Mouse (Mus musculus): ENCODE data around the gene Nup85. TPM values are rescaled to one million over a fixed set of nuclear protein-coding genes. Genes with fewer than 3 reads are reported as not detected.
A peak's percentile ranks its signal among the peaks of the same experiment; 100 is the strongest.

The Nup85 gene
- total and polyA plus RNA-seq, 2 experiments from 2014 or later: 33.9 to 102 TPM

GRCm38 (mm10) chr11:115595209-115595608, 31.0 kb downstream of the Nup85 start:
- H3K4me2 ChIP-seq (ENCODE audit: low read depth, low read length): no peak overlapping the region
- 94% methylated on average over 3 of the region's 3 CpGs for WGBS

GRCm38 (mm10) chr11:115598309-115598708, 34.1 kb downstream of the Nup85 start:
- no peak for TF ChIP-seq CTCF (IDR thresholded peaks at IDR 0.05; ENCODE audit: low read depth)
- no peak for TF ChIP-seq EP300 (IDR thresholded peaks at IDR 0.05; ENCODE audit: low read depth)
- peaks cover 18% of the 10 kb centered on the region for H3K36me3 ChIP-seq (replicated peaks; ENCODE audit: control insufficient read depth, insufficient read depth, low read length)
- 87% methylated on average over 4 of the region's 4 CpGs for whole genome bisulfite sequencing
- no peak overlapping the region for H3K9ac ChIP-seq (replicated peaks; ENCODE audit: low read depth, low read length)
- ATAC-seq (ENCODE audit: insufficient read depth, low read depth) (no peak), DNase-seq (ENCODE audit: low spot score) (no peak)
- no peaks in the 10 kb centered on the region for H3K27me3 ChIP-seq (ENCODE audit: control insufficient read depth, insufficient read depth, low read length)
- no peak overlapping the region for H3K4me3 ChIP-seq (ENCODE audit: low read depth, low read length)
- H3K27ac ChIP-seq (ENCODE audit: low read depth): no peak overlapping the region
- peaks cover 13% of the 10 kb centered on the region; the same call in 1 of the 2 replicates for H3K4me1 ChIP-seq (ENCODE audit: control insufficient read depth, insufficient read depth)
- H3K4me2 ChIP-seq (ENCODE audit: low read depth, low read length): no peak overlapping the region
- H3K9me3 ChIP-seq (replicated peaks; ENCODE audit: control insufficient read depth, low read length): no peaks in the 10 kb centered on the region

More at GRCm38 (mm10) chr11:115595209-115595608, 31.0 kb downstream of the Nup85 start:
- DNase-seq (ENCODE audit: low spot score) (no peak), ATAC-seq (ENCODE audit: insufficient read depth, low read depth) (no peak)
- Histone ChIP-seq H3K4me3 (ENCODE audit: low read depth, low read length) (no peak overlapping the region), H3K4me1 (ENCODE audit: control insufficient read depth, insufficient read depth) (no peaks in the 10 kb centered on the region), H3K9me3 (replicated peaks; ENCODE audit: control insufficient read depth, low read length) (no peaks in the 10 kb centered on the region), H3K36me3 (replicated peaks; ENCODE audit: control insufficient read depth, insufficient read depth, low read length) (peaks cover 48% of the 10 kb centered on the region), H3K27ac (ENCODE audit: low read depth) (no peak overlapping the region), H3K9ac (replicated peaks; ENCODE audit: low read depth, low read length) (no peak overlapping the region), H3K27me3 (ENCODE audit: control insufficient read depth, insufficient read depth, low read length) (no peaks in the 10 kb centered on the region)
- TF ChIP-seq EP300 (IDR thresholded peaks at IDR 0.05; ENCODE audit: low read depth) (no peak), CTCF (IDR thresholded peaks at IDR 0.05; ENCODE audit: low read depth) (no peak)

GRCm38 (mm10) chr11:115599722-115600121, 35.5 kb downstream of the Nup85 start:
- no peaks in the 10 kb centered on the region for H3K9me3 ChIP-seq (replicated peaks; ENCODE audit: control insufficient read depth, low read length)
- no peak overlapping the region for H3K4me2 ChIP-seq (ENCODE audit: low read depth, low read length)
- peaks cover 16% of the 10 kb centered on the region; the same call in 1 of the 2 replicates for H3K4me1 ChIP-seq (ENCODE audit: control insufficient read depth, insufficient read depth)
- no peak for TF ChIP-seq EP300 (IDR thresholded peaks at IDR 0.05; ENCODE audit: low read depth)
- no peak for TF ChIP-seq CTCF (IDR thresholded peaks at IDR 0.05; ENCODE audit: low read depth)
- H3K27ac ChIP-seq (ENCODE audit: low read depth): 0 out of 2 replicates have a peak overlapping the region, but pooled peaks have one; percentile 23
- H3K4me3 ChIP-seq (ENCODE audit: low read depth, low read length): no peak overlapping the region
- DNase-seq (ENCODE audit: low spot score) (no peak), ATAC-seq (ENCODE audit: insufficient read depth, low read depth) (no peak)
- peaks cover 4% of the 10 kb centered on the region for H3K36me3 ChIP-seq (replicated peaks; ENCODE audit: control insufficient read depth, insufficient read depth, low read length)
- H3K9ac ChIP-seq (replicated peaks; ENCODE audit: low read depth, low read length): no peak overlapping the region
- WGBS: 61% methylated on average over 7 of the region's 7 CpGs
- H3K27me3 ChIP-seq (ENCODE audit: control insufficient read depth, insufficient read depth, low read length): no peaks in the 10 kb centered on the region

GRCm38 (mm10) chr11:115600743-115601142, 36.5 kb downstream of the Nup85 start:
- Histone ChIP-seq H3K36me3 (replicated peaks; ENCODE audit: control insufficient read depth, insufficient read depth, low read length) (peaks cover 5% of the 10 kb centered on the region; the same call in 1 of the 2 replicates), H3K4me1 (ENCODE audit: control insufficient read depth, insufficient read depth) (peaks cover 21% of the 10 kb centered on the region; the same call in 1 of the 2 replicates), H3K27me3 (ENCODE audit: control insufficient read depth, insufficient read depth, low read length) (no peaks in the 10 kb centered on the region), H3K4me2 (ENCODE audit: low read depth, low read length) (no peak overlapping the region), H3K4me3 (ENCODE audit: low read depth, low read length) (no peak overlapping the region), H3K9ac (replicated peaks; ENCODE audit: low read depth, low read length) (no peak overlapping the region), H3K9me3 (replicated peaks; ENCODE audit: control insufficient read depth, low read length) (no peaks in the 10 kb centered on the region), H3K27ac (ENCODE audit: low read depth) (no peak overlapping the region)
- no peak for DNase-seq (ENCODE audit: low spot score)
- WGBS: 86% methylated on average over 15 of the region's 15 CpGs
- no peak for TF ChIP-seq CTCF (IDR thresholded peaks at IDR 0.05; ENCODE audit: low read depth)
- no peak for TF ChIP-seq EP300 (IDR thresholded peaks at IDR 0.05; ENCODE audit: low read depth)
- ATAC-seq (ENCODE audit: insufficient read depth, low read depth): no peak

DNA sequence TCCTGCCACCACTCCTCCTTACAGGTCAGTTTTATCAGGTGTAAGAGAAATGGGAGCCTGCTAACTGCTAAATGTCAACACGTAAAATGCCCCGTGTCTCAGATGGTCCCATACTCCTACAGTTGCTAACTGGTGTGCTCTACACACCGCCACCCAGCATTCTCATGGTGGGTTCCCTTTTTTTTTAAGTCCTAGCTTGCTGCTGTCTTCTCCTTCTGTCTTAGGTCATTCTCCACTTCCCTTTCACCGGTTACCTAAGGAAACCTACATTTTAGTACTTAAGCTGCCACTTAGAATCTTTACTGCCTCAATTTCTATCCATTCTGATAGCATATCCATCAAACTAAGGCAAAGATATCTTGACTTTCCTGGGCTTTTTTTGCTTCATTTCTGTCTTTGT, 36.9 kb downstream of the Nup85 start:
- ATAC-seq (ENCODE audit: insufficient read depth, low read depth) (no peak), DNase-seq (ENCODE audit: low spot score) (no peak)
- Histone ChIP-seq H3K9ac (replicated peaks; ENCODE audit: low read depth, low read length) (no peak overlapping the region), H3K27ac (ENCODE audit: low read depth) (no peak overlapping the region), H3K36me3 (replicated peaks; ENCODE audit: control insufficient read depth, insufficient read depth, low read length) (peaks cover 10% of the 10 kb centered on the region), H3K4me3 (ENCODE audit: low read depth, low read length) (no peak overlapping the region), H3K4me2 (ENCODE audit: low read depth, low read length) (no peak overlapping the region), H3K27me3 (ENCODE audit: control insufficient read depth, insufficient read depth, low read length) (no peaks in the 10 kb centered on the region), H3K4me1 (ENCODE audit: control insufficient read depth, insufficient read depth) (peaks cover 21% of the 10 kb centered on the region; the same call in 1 of the 2 replicates), H3K9me3 (replicated peaks; ENCODE audit: control insufficient read depth, low read length) (no peaks in the 10 kb centered on the region)
- TF ChIP-seq EP300 (IDR thresholded peaks at IDR 0.05; ENCODE audit: low read depth) (no peak), CTCF (IDR thresholded peaks at IDR 0.05; ENCODE audit: low read depth) (no peak)
- 48% methylated on average over 4 of the region's 4 CpGs for WGBS

- H3K27ac ChIP-seq (ENCODE audit: low read depth): peak overlapping the region; percentile 97
- H3K4me1 ChIP-seq (ENCODE audit: control insufficient read depth, insufficient read depth): peaks cover 21% of the 10 kb centered on the region; the same call in 1 of the 2 replicates
- peak overlapping the region; percentile 71 for H3K4me2 ChIP-seq (ENCODE audit: low read depth, low read length)
- no peak for TF ChIP-seq CTCF (IDR thresholded peaks at IDR 0.05; ENCODE audit: low read depth)
- no peak for TF ChIP-seq EP300 (IDR thresholded peaks at IDR 0.05; ENCODE audit: low read depth)
- peak overlapping the region; percentile 96 for H3K9ac ChIP-seq (replicated peaks; ENCODE audit: low read depth, low read length)
- DNase-seq (ENCODE audit: low spot score): no peak
- no peaks in the 10 kb centered on the region for H3K27me3 ChIP-seq (ENCODE audit: control insufficient read depth, insufficient read depth, low read length)
- peak overlapping the region; percentile 92 for H3K4me3 ChIP-seq (ENCODE audit: low read depth, low read length)
- no peaks in the 10 kb centered on the region for H3K9me3 ChIP-seq (replicated peaks; ENCODE audit: control insufficient read depth, low read length)
- peaks cover 29% of the 10 kb centered on the region for H3K36me3 ChIP-seq (replicated peaks; ENCODE audit: control insufficient read depth, insufficient read depth, low read length)
- ATAC-seq (ENCODE audit: insufficient read depth, low read depth): no peak
- WGBS: 4% methylated on average over 15 of the region's 15 CpGs
Measured at GRCm38 (mm10) chr11:115603128-115603475, 38.9 kb downstream of the Nup85 start.
